Mouse (Mus musculus) testis, adult 2 months (tissue): ENCODE results near the gene Klf9. TPM values are rescaled to one million over a fixed set of nuclear protein-coding genes. Genes with fewer than 3 reads are reported as not detected.
"Not testable (repeated sequence)": the region's sequence is repeated elsewhere in the genome, so short reads cannot be mapped to it uniquely, and the experiment has no call there.

Experiments used
- H3K27ac ChIP-seq: fragments of 200-500 bp; 2 replicates; pipeline ENCODE4 v1.5.1; 2012; ENCODE audit warnings: low read depth, low read length; ENCODE audit not compliant: control insufficient read depth, insufficient read depth
- H3K27me3 ChIP-seq: fragments of 200-500 bp; 2 replicates; pipeline ENCODE4 v1.6.1; 2012; ENCODE audit warnings: mild to moderate bottlenecking, low read length, moderate library complexity; ENCODE audit not compliant: control insufficient read depth, insufficient read depth
- H3K36me3 ChIP-seq: fragments of 200-500 bp; 2 replicates; pipeline ENCODE4 v1.6.1; 2012; ENCODE audit warnings: mild to moderate bottlenecking, low read length; ENCODE audit not compliant: control insufficient read depth, insufficient read depth
- H3K4me1 ChIP-seq: fragments of 200-500 bp; 2 replicates; pipeline ENCODE4 v1.6.1; 2012; ENCODE audit warnings: low read length; ENCODE audit not compliant: control insufficient read depth, insufficient read depth
- H3K4me3 ChIP-seq: fragments of 200-500 bp; 2 replicates; pipeline ENCODE4 v1.5.1; 2012; ENCODE audit warnings: low read depth, mild to moderate bottlenecking, low read length, moderate library complexity, mixed read lengths; ENCODE audit not compliant: control insufficient read depth
- CTCF ChIP-seq: fragments of 200-500 bp; IDR thresholded peaks from 2 replicates; pipeline ENCODE4 v1.5.1; 2012; ENCODE audit warnings: low read depth, mild to moderate bottlenecking, inconsistent platforms, low read length, moderate library complexity; ENCODE audit not compliant: control insufficient read depth, insufficient read depth, insufficient replicate concordance
- POLR2A ChIP-seq: fragments of 200-500 bp; IDR thresholded peaks from 2 replicates; pipeline ENCODE4 v1.6.1; 2012; ENCODE audit warnings: low read depth, mild to moderate bottlenecking, inconsistent platforms, low read length, moderate library complexity; ENCODE audit not compliant: control insufficient read depth
- polyA plus RNA-seq: library from polyadenylated mRNA; depleted of rRNA; stranded (reverse); fragments of >200 nt; gene quantifications from 2 replicates; pipeline ENCODE4 v1.2.3, GENCODE M21; 2012

Gene Klf9
- polyA plus RNA-seq, 1 experiment = 19.7 TPM

DNA sequence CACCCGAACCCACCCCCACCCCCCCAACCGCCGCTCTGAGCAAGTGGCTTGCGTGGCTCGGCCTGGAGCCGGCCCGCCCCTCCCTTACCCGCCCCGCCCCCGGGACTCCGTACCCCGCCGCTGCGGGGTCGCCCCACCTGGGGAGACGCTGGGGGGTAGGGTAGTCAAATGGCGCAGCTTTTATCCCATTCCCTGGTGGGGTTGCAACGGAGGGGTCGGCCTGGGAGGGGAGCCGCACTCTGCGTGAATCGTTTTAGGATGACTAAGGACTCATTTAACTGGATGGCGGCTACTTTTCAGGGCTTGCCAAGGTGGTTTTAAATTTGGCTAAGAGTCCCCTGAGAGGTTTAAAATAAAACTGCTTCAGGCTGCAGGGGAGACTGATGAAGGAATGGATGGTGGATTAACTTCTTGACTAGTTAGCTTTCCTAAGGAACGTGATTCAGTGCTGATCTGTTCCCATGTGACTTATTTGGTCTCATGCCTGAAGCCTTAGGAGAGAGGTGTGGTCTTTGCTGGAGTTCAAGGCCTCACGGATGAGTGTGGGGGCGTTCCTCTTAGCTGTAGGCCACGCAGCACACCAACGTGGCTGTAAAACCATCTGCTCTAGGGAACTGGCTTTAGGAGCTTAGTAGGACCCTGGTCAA, 1.5 kb downstream of the Klf9 start:
- H3K27ac ChIP-seq = peak overlapping the region; percentile 32
- peaks cover 13% of the 10 kb centered on the region for H3K4me1 ChIP-seq
- TF ChIP-seq POLR2A (no peak), CTCF (no peak)
- H3K27me3 ChIP-seq = peaks cover 3% of the 10 kb centered on the region
- H3K4me3 ChIP-seq = peak overlapping the region; percentile 97
- no peaks in the 10 kb centered on the region for H3K36me3 ChIP-seq

DNA sequence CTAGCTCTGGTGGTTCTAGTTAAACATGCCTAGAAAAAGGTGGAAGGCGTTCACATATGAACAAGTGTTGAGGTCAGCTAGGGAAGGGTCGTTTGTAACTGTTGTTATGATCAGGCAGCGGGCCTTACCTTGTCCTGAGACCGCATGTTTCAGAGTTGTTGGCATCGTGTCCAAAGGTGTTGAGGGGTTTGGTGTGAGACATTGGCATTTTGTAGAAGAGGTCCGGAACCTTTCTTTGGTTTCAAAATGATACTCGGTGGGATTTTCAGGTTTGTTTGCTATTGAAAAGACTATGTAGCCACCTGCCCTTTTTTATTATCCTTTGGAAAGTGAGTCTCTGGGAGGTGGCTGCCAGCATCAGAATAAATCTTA, 2.0 kb downstream of the Klf9 start:
- Histone ChIP-seq H3K4me3 (peak overlapping the region; percentile 90), H3K36me3 (no peaks in the 10 kb centered on the region), H3K27me3 (peaks cover 3% of the 10 kb centered on the region), H3K27ac (peak overlapping the region; percentile 48), H3K4me1 (peaks cover 16% of the 10 kb centered on the region)
- TF ChIP-seq POLR2A = no peak
- TF ChIP-seq CTCF = no peak

DNA sequence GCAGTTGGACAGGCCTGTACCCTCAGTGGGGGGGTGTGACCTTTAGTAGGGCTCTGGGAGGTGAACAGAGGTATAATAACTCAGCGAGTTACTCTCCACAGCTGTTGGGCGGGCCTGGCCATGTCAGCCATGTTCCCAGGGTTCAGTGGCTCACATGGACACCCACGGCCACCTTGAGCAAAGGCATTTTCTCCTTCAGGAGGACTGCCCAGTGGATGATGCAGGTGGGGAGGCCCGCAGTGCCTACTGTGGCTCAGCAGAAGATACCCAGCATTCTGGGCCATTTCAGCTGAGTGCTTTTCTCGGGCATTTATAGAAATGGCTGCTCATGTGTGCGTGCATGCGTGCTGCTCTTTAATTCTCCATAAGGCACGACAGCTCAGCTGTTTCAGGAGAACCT, 2.5 kb downstream of the Klf9 start:
- Histone ChIP-seq H3K4me3 (peak overlapping the region; percentile 90), H3K36me3 (no peaks in the 10 kb centered on the region), H3K27me3 (peaks cover 3% of the 10 kb centered on the region), H3K4me1 (peaks cover 19% of the 10 kb centered on the region), H3K27ac (peak overlapping the region; percentile 48; the same call in 1 of the 2 replicates)
- TF ChIP-seq CTCF (no peak), POLR2A (no peak)

DNA sequence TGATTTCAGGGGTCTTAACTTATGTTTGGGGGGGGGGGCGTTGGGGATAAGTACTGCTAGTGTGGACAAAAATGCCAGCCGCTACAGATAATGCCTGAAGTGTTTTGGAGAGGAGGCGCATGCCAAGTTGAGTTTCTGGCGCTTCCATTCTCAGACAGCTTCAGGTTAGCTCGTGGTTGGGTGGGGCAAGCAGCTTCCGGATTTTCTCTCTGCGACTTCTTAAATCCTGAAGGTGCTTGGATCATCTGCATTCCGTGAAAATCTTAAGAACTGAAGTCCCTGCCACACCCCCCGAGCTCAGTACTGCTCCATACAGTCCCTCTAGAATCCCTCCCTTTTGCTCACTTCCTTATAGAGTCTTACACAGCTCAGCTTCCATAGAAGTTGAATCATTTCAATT, 3.0 kb downstream of the Klf9 start:
- Histone ChIP-seq H3K4me3 (peak overlapping the region; percentile 90), H3K27me3 (peaks cover 3% of the 10 kb centered on the region), H3K27ac (no peak overlapping the region), H3K36me3 (no peaks in the 10 kb centered on the region), H3K4me1 (peaks cover 19% of the 10 kb centered on the region)
- TF ChIP-seq POLR2A = no peak
- TF ChIP-seq CTCF = no peak

DNA sequence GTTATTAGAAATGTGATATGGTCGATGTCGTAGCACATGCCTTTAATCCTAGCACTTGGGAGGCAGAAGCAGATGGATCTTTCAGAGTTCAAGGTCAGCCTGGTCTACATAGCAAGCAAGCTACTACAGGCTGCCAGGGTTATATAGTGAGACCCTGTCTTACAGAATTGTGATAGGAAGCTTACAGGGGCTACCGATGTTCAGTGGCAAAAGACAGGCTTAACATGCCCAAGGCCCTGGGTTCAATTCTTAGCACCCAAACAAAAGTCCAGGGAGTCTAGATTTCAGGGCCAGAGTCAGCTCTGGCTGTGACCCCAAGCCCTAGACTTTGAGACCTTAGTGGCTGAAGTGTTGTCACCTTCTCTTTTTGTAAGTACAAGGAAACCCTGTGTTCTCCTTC, 4.1 kb downstream of the Klf9 start:
- TF ChIP-seq CTCF (no peak), POLR2A (no peak)
- Histone ChIP-seq H3K27me3 (peaks cover 3% of the 10 kb centered on the region), H3K4me1 (peaks cover 19% of the 10 kb centered on the region), H3K27ac (no peak overlapping the region), H3K4me3 (peak overlapping the region; percentile 48), H3K36me3 (no peaks in the 10 kb centered on the region)

GRCm38 (mm10) chr19:23145575-23145974, 4.5 kb downstream of the Klf9 start:
- H3K36me3 ChIP-seq, H3K27ac ChIP-seq, H3K27me3 ChIP-seq: not testable (repeated sequence)
- peaks cover 19% of the 10 kb centered on the region for H3K4me1 ChIP-seq
- peak overlapping the region; percentile 38 for H3K4me3 ChIP-seq

DNA sequence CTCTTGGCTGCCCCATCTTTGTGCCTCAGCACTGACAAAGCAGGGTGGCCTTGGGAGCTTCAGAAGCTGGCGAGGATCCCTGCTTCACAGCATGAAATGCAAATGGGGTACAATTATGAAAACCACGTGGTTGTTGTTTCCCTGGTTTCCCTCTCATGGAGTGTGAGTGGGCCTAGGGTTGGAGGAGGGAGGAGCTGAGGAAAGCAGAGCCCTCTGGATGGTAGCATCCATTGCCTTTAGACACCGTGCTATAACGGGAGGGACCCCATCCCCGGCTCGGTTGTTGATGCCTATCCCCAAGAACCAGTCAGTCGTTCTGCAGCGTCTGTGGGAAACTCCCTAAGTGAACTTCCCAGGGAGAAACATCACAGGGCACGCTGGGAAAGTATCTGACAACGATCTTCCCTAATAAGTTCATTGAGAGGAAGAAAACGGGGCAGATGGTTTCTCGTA, 5.4 kb downstream of the Klf9 start:
- no peak for TF ChIP-seq POLR2A
- TF ChIP-seq CTCF = no peak
- Histone ChIP-seq H3K27me3 (peaks cover 3% of the 10 kb centered on the region), H3K36me3 (no peaks in the 10 kb centered on the region), H3K4me3 (peak overlapping the region; percentile 35), H3K27ac (peak overlapping the region; percentile 64), H3K4me1 (peaks cover 25% of the 10 kb centered on the region)

GRCm38 (mm10) chr19:23147026-23147966, 6.3 kb downstream of the Klf9 start:
- H3K27me3 ChIP-seq = peaks cover 3% of the 10 kb centered on the region
- TF ChIP-seq POLR2A = no peak
- peak overlapping the region; percentile 38; the same call in 1 of the 2 replicates for H3K27ac ChIP-seq

More at GRCm38 (mm10) chr19:23147026-23147966, 6.3 kb downstream of the Klf9 start:
- H3K36me3 ChIP-seq = no peaks in the 10 kb centered on the region
- no peak overlapping the region for H3K4me3 ChIP-seq
- H3K4me1 ChIP-seq = peaks cover 30% of the 10 kb centered on the region
